Mouse (Mus musculus) B cell, adult 2 months (primary cell): ENCODE results near the gene Scgb2b2.

Experiments used
- DNase-seq, 2 experiments: peaks; one replicate each; pipeline ENCODE4 v3.0.0; 2022

Gene Scgb2b2

GRCm38 (mm10) chr7:31290208-31290607 lies at the start of gene Scgb2b2:
Scgb2b2 (plus strand) TSS chr7:31290508.
- no peak for DNase-seq

- DNase-seq = no peak
These were observed 1.4 kb downstream of the Scgb2b2 start, which contains the start of gene Scgb1b2 for GRCm38 (mm10) chr7:31291721-31292120. Scgb1b2 (minus strand) TSS chr7:31291821.
